Comparison of ENCODE assay signal across 25 mouse cellular contexts in genomic region chr4:147248541-147248940, GRCm38 (mm10). TPM values are rescaled to one million over a fixed set of nuclear protein-coding genes. Genes with fewer than 3 reads are reported as not detected.
"Had no signal": no experiment of that assay in that cellular context is flagged by ENCODE, and none has a peak within 500 bp of the region (broad histone marks: within the 10 kb centered on the region; RNA-seq: fewer than 3 reads in every experiment).

No protein-coding gene starts in this region.

RNA-seq across cellular contexts. Expression of gene Zfp988, which starts 56.9 kb away (rescaled TPM):
- total RNA-seq: common myeloid progenitor, adult 5-6 weeks; forebrain, postnatal 0 days; gastrocnemius, adult 18-20 months; gastrocnemius, adult 2 months; gastrocnemius, postnatal 10 days; gastrocnemius, postnatal 14 days; gastrocnemius, postnatal 25 days; gastrocnemius, postnatal 36 days; gastrocnemius, postnatal 4 days; granulocyte monocyte progenitor cell, adult 5-6 weeks; heart, adult 18-20 months; heart, adult 2 months; heart, adult 8-10 months had no signal
- polyA plus RNA-seq: embryonic facial prominence, embryonic 11.5 days; embryonic facial prominence, embryonic 13.5 days; embryonic facial prominence, embryonic 14.5 days; embryonic facial prominence, embryonic 15.5 days; erythroblast, embryonic 14.5 days; forebrain, embryonic 10.5 days; forebrain, embryonic 11.5 days; forebrain, embryonic 13.5 days; forebrain, embryonic 14.5 days; forebrain, embryonic 15.5 days; forebrain, embryonic 16.5 days; forebrain, postnatal 0 days; gonadal fat pad, adult 2 months; heart, adult 2 months had no signal
